Mouse (Mus musculus): Measurements from ENCODE around the gene Gm5741. TPM values are rescaled to one million over a fixed set of nuclear protein-coding genes. Genes with fewer than 3 reads are reported as not detected.
"Not testable (repeated sequence)": the region's sequence is repeated elsewhere in the genome, so short reads cannot be mapped to it uniquely, and the experiment has no call there.

Gene Gm5741
- total RNA-seq, 2 experiments from 2014 or later: not detected

DNA sequence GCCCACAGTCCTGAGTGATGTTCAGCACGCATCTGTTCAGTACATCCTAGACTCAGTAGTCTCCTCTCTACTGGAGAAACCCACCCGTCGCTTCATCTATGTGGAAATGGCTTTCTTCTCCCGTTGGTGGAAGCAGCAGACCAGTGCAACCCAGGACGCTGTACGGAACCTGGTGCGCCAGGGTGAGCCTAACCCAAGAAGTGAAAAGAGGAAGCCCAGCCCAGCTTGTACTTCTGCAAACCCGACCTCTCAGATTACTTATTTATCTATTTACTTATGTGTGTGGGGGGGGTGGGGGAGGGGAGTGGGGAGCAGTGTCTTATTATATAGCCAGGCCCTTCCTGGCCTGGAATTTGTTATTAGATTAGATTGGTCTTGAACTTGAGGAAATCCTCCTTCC lies 16.9 kb upstream of the Gm5741 start:
- DNase-seq (ENCODE audit: extremely low spot score in 1 of 2, low spot score in 2 of 2): no peak
- Histone ChIP-seq H3K27ac (no peak overlapping the region), H3K4me3 (no peak overlapping the region)
- no peak for TF ChIP-seq CTCF (IDR thresholded peaks at IDR 0.05)
- intact Hi-C loops (cut with DNase I): loop anchor here (5.0 kb wide), 1 partner anchor 213 kb away; the partner anchor contains the start of genes Orc6 and Vps35

GRCm38 (mm10) chr8:85083108-85083813 lies 15.5 kb upstream of the Gm5741 start, which contains the start of gene Man2b1:
TSS of gene Man2b1 (plus strand) at chr8:85083270.
- peak; percentile 83 to 87 for DNase-seq (ENCODE audit: extremely low spot score in 1 of 2, low spot score in 2 of 2)
- H3K4me3 ChIP-seq: peak within 1 kb of the TSS; percentile 68
- intact Hi-C loops (cut with DNase I): loop anchor here (5.0 kb wide), 1 partner anchor 214 kb away; the partner anchor contains the start of genes Orc6 and Vps35
- TF ChIP-seq CTCF (IDR thresholded peaks at IDR 0.05): peak; percentile 37
- H3K27ac ChIP-seq: peak within 1 kb of the TSS; percentile 51

GRCm38 (mm10) chr8:85082169-85082568 lies 14.4 kb upstream of the Gm5741 start:
- not testable (repeated sequence) for H3K27ac ChIP-seq; H3K4me3 ChIP-seq; DNase-seq (ENCODE audit: extremely low spot score in 1 of 2, low spot score in 2 of 2)
- intact Hi-C loops (cut with DNase I): loop anchor here (5.0 kb wide), 1 partner anchor 215 kb away; the partner anchor contains the start of genes Orc6 and Vps35

- Histone ChIP-seq H3K4me3 (peak within 1 kb of the TSS; percentile 87), H3K27ac (peak within 1 kb of the TSS; percentile 92)
- no peak for DNase-seq (ENCODE audit: extremely low spot score in 1 of 2, low spot score in 2 of 2)
- intact Hi-C loops (cut with DNase I): loop anchor here (5.0 kb wide), 1 partner anchor 216 kb away; the partner anchor contains the start of genes Orc6 and Vps35
- TF ChIP-seq CTCF (IDR thresholded peaks at IDR 0.05): no peak
Observed at GRCm38 (mm10) chr8:85081216-85081555, 13.4 kb upstream of the Gm5741 start, which contains the start of gene Wdr83. TSS of gene Wdr83 (minus strand) at chr8:85081306.

DNA sequence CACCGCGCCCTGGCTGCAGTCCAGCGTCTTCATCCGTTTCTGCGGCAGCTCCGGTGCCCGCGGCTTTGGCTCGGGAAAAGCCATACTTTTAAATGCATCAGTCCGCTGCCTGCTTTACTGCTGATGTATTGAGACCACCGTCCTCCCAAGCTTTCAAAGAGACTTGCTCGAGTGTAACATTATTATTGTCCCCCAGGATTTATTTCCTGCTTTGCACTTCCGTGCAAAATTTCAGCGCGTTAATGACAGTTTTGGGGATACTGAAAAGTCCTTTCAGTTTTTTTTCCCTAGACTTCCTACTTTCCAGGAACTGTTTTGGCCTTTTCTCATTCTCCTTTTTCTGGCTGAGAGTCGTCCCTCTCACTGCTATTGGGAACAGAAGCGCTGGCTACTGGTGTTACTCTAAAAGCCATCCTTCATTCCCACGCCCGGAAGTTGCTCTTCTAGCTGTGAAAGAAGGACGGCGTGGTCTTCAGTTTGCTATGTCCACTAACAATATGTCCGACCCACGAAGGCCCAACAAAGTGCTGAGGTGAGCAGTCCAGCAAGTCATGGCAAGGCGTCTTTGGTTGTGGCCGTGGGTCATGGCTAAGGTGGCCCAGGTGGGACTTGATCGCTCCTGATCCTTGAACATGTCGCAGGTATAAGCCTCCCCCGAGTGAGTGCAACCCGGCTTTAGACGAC lies 12.9 kb upstream of the Gm5741 start, which contains the start of gene Wdr83os:
Gene Wdr83os (plus strand): TSS at position 209 of the 684 bp plus-strand sequence.
- peak within 1 kb of the TSS; percentile 92 for H3K27ac ChIP-seq

GRCm38 (mm10) chr8:85080214-85080531 lies 12.4 kb upstream of the Gm5741 start:
- no peak for DNase-seq (ENCODE audit: extremely low spot score in 1 of 2, low spot score in 2 of 2)
- no peak for TF ChIP-seq CTCF (IDR thresholded peaks at IDR 0.05)
- peak overlapping the region; percentile 87 for H3K4me3 ChIP-seq
- intact Hi-C loops (cut with DNase I): loop anchor here (5.0 kb wide), 1 partner anchor 217 kb away; the partner anchor contains the start of genes Orc6 and Vps35
- peak overlapping the region; percentile 92 for H3K27ac ChIP-seq

More for the DNA sequence above, 12.9 kb upstream of the Gm5741 start, which contains the start of gene Wdr83os:
- intact Hi-C loops (cut with DNase I): loop anchor here (5.0 kb wide), 1 partner anchor 217 kb away; the partner anchor contains the start of genes Orc6 and Vps35
- peak within 1 kb of the TSS; percentile 87 for H3K4me3 ChIP-seq
- peak; percentile 44 to 55 for DNase-seq (ENCODE audit: extremely low spot score in 1 of 2, low spot score in 2 of 2)
- no peak; the same call in 1 of the 2 replicates for TF ChIP-seq CTCF (IDR thresholded peaks at IDR 0.05)

- TF ChIP-seq CTCF (IDR thresholded peaks at IDR 0.05): peak; percentile 99
- H3K27ac ChIP-seq: no peak overlapping the region
- intact Hi-C loops (cut with DNase I): loop anchor here (2.0 kb wide), 1 partner anchor 94 kb away; no protein-coding TSS in a partner anchor
- H3K4me3 ChIP-seq: no peak overlapping the region
- peak; percentile 75 to 81 for DNase-seq (ENCODE audit: extremely low spot score in 1 of 2, low spot score in 2 of 2)
Observed at GRCm38 (mm10) chr8:85076993-85077392, 9.2 kb upstream of the Gm5741 start.

GRCm38 (mm10) chr8:85076001-85076400 lies 8.2 kb upstream of the Gm5741 start:
- Histone ChIP-seq H3K4me3 (no peak overlapping the region), H3K27ac (no peak overlapping the region)
- peak; percentile 44 for TF ChIP-seq CTCF (IDR thresholded peaks at IDR 0.05)
- intact Hi-C loops (cut with DNase I): loop anchor here (2.0 kb wide), 1 partner anchor 95 kb away; no protein-coding TSS in a partner anchor
- DNase-seq (ENCODE audit: extremely low spot score in 1 of 2, low spot score in 2 of 2): peak in 1 of 2 experiments; percentile 33

DNA sequence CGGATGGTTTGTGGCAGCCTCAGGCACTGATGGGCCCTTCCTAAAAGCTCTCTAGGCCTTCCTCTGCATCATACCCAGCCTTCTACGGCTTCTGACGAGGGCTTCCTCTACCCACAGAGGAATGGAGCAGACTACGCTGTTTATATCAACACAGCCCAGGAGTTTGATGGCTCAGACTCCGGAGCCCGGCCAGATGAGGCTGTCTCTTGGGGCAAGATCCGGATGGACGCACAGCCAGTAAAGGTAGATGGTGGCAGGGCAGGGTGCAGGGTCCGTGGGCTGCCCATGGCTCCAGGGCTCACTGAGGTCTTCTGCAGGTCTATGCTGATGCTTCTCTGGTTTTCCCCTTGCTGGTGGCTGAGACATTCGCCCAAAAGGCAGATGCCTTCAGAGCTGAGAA lies 6.8 kb upstream of the Gm5741 start:
- no peak for DNase-seq (ENCODE audit: extremely low spot score in 1 of 2, low spot score in 2 of 2)
- intact Hi-C loops (cut with DNase I): loop anchor here (5.0 kb wide), 2 partner anchors 47 to 97 kb away; partner anchors contain the start of genes Asna1, Junb and Trir
- Histone ChIP-seq H3K27ac (no peak overlapping the region), H3K4me3 (no peak overlapping the region)
- no peak for TF ChIP-seq CTCF (IDR thresholded peaks at IDR 0.05)

GRCm38 (mm10) chr8:85074167-85074566 lies 6.4 kb upstream of the Gm5741 start:
- intact Hi-C loops (cut with DNase I): loop anchor here (5.0 kb wide), 2 partner anchors 47 to 97 kb away; partner anchors contain the start of genes Asna1, Junb and Trir
- no peak for DNase-seq (ENCODE audit: extremely low spot score in 1 of 2, low spot score in 2 of 2)
- TF ChIP-seq CTCF (IDR thresholded peaks at IDR 0.05): no peak

GRCm38 (mm10) chr8:85073041-85073612 lies 5.3 kb upstream of the Gm5741 start:
- H3K4me3 ChIP-seq: no peak overlapping the region; the same call in 1 of the 2 replicates
- H3K27ac ChIP-seq: no peak overlapping the region; the same call in 1 of the 2 replicates
- intact Hi-C loops (cut with DNase I): loop anchor here (5.0 kb wide), 2 partner anchors 46 to 96 kb away; partner anchors contain the start of genes Asna1, Junb and Trir
- no peak for TF ChIP-seq CTCF (IDR thresholded peaks at IDR 0.05)
- no peak for DNase-seq (ENCODE audit: extremely low spot score in 1 of 2, low spot score in 2 of 2)

More at GRCm38 (mm10) chr8:85074167-85074566, 6.4 kb upstream of the Gm5741 start:
- H3K27ac ChIP-seq: no peak overlapping the region
- H3K4me3 ChIP-seq: no peak overlapping the region

All from left cerebral cortex, adult 2 months (tissue).